Mouse (Mus musculus) testis, adult 2 months (tissue): ENCODE results near the gene Klra7. TPM values are rescaled to one million over a fixed set of nuclear protein-coding genes. Genes with fewer than 3 reads are reported as not detected.
"Not testable (repeated sequence)": the region's sequence is repeated elsewhere in the genome, so short reads cannot be mapped to it uniquely, and the experiment has no call there.

Experiments used
- H3K27ac ChIP-seq: fragments of 200-500 bp; 2 replicates; pipeline ENCODE4 v1.5.1; 2012; ENCODE audit warnings: low read depth, low read length; ENCODE audit not compliant: control insufficient read depth, insufficient read depth
- H3K27me3 ChIP-seq: fragments of 200-500 bp; 2 replicates; pipeline ENCODE4 v1.6.1; 2012; ENCODE audit warnings: mild to moderate bottlenecking, low read length, moderate library complexity; ENCODE audit not compliant: control insufficient read depth, insufficient read depth
- H3K36me3 ChIP-seq: fragments of 200-500 bp; 2 replicates; pipeline ENCODE4 v1.6.1; 2012; ENCODE audit warnings: mild to moderate bottlenecking, low read length; ENCODE audit not compliant: control insufficient read depth, insufficient read depth
- H3K4me1 ChIP-seq: fragments of 200-500 bp; 2 replicates; pipeline ENCODE4 v1.6.1; 2012; ENCODE audit warnings: low read length; ENCODE audit not compliant: control insufficient read depth, insufficient read depth
- H3K4me3 ChIP-seq: fragments of 200-500 bp; 2 replicates; pipeline ENCODE4 v1.5.1; 2012; ENCODE audit warnings: low read depth, mild to moderate bottlenecking, low read length, moderate library complexity, mixed read lengths; ENCODE audit not compliant: control insufficient read depth
- CTCF ChIP-seq: fragments of 200-500 bp; IDR thresholded peaks from 2 replicates; pipeline ENCODE4 v1.5.1; 2012; ENCODE audit warnings: low read depth, mild to moderate bottlenecking, inconsistent platforms, low read length, moderate library complexity; ENCODE audit not compliant: control insufficient read depth, insufficient read depth, insufficient replicate concordance
- POLR2A ChIP-seq: fragments of 200-500 bp; IDR thresholded peaks from 2 replicates; pipeline ENCODE4 v1.6.1; 2012; ENCODE audit warnings: low read depth, mild to moderate bottlenecking, inconsistent platforms, low read length, moderate library complexity; ENCODE audit not compliant: control insufficient read depth
- polyA plus RNA-seq: library from polyadenylated mRNA; depleted of rRNA; stranded (reverse); fragments of >200 nt; gene quantifications from 2 replicates; pipeline ENCODE4 v1.2.3, GENCODE M21; 2012; rRNA removed

The Klra7 gene
- polyA plus RNA-seq, result not detected in 2 replicates

- Histone ChIP-seq H3K27ac (no peak within 1 kb of the TSS), H3K36me3 (no peaks in the 10 kb centered on the region), H3K4me1 (no peaks in the 10 kb centered on the region), H3K27me3 (no peaks in the 10 kb centered on the region), H3K4me3 (no peak within 1 kb of the TSS)
- TF ChIP-seq CTCF (no peak), POLR2A (no peak)
Observed at GRCm38 (mm10) chr6:130233222-130233621, at the start of gene Klra7. Klra7 (minus strand) TSS chr6:130233322.

- not testable (repeated sequence) for H3K27me3 ChIP-seq, H3K4me3 ChIP-seq
Observed at GRCm38 (mm10) chr6:130281828-130282227, 48.7 kb upstream of the Klra7 start, which contains the start of gene Klra10. Klra10 (minus strand) TSS chr6:130281928.

GRCm38 (mm10) chr6:130255326-130255725 is 22.2 kb upstream of the Klra7 start:
- Histone ChIP-seq H3K27me3 (no peaks in the 10 kb centered on the region), H3K4me3 (no peak overlapping the region), H3K36me3 (no peaks in the 10 kb centered on the region), H3K4me1 (no peaks in the 10 kb centered on the region), H3K27ac (no peak overlapping the region)
- TF ChIP-seq CTCF (no peak), POLR2A (no peak)

More at GRCm38 (mm10) chr6:130281828-130282227, 48.7 kb upstream of the Klra7 start, which contains the start of gene Klra10:
- not testable (repeated sequence) for H3K36me3 ChIP-seq, H3K27ac ChIP-seq, H3K4me1 ChIP-seq

DNA sequence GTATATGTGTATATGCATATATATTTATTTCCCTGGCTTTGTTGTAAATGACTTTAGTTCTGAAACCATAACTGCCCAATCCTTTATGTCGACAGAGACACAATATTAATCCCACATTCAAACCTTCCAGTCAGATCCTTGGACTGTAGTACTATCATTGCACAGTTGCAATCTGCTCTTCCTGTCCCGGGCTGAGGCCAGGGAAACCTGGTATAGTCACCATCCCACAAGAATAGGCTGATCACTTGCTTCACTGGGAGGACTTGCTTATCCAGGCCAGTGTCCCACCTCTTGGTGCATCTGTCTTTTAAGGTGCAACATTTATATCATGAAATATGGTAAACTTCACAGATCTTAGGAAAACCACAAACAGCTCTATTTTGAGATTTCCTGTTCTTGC is 4.4 kb upstream of the Klra7 start:
- TF ChIP-seq POLR2A (no peak), CTCF (no peak)
- no peak overlapping the region for H3K27ac ChIP-seq

GRCm38 (mm10) chr6:130236635-130237034 is 3.5 kb upstream of the Klra7 start:
- Histone ChIP-seq H3K36me3 (no peaks in the 10 kb centered on the region), H3K4me1 (no peaks in the 10 kb centered on the region), H3K27ac (no peak overlapping the region), H3K27me3 (no peaks in the 10 kb centered on the region), H3K4me3 (no peak overlapping the region)
- no peak for TF ChIP-seq POLR2A
- no peak for TF ChIP-seq CTCF

More for the DNA sequence above, 4.4 kb upstream of the Klra7 start:
- Histone ChIP-seq H3K4me3 (no peak overlapping the region), H3K27me3 (no peaks in the 10 kb centered on the region), H3K4me1 (no peaks in the 10 kb centered on the region), H3K36me3 (no peaks in the 10 kb centered on the region)

GRCm38 (mm10) chr6:130197453-130197852 is 35.7 kb downstream of the Klra7 start:
- H3K4me3 ChIP-seq, H3K27ac ChIP-seq, H3K4me1 ChIP-seq, H3K27me3 ChIP-seq, H3K36me3 ChIP-seq: not testable (repeated sequence)

GRCm38 (mm10) chr6:130193012-130193411 is 40.1 kb downstream of the Klra7 start, which contains the start of gene Klra9:
Klra9 (minus strand) TSS chr6:130193112.
- not testable (repeated sequence) for H3K4me1 ChIP-seq, H3K27ac ChIP-seq

More at GRCm38 (mm10) chr6:130193012-130193411, 40.1 kb downstream of the Klra7 start, which contains the start of gene Klra9:
- H3K4me3 ChIP-seq, H3K27me3 ChIP-seq, H3K36me3 ChIP-seq: not testable (repeated sequence)

Other genes starting within 250 kb of the Klra7 start
- gene Klra6, start 206.4 kb downstream of the Klra7 start, polyA plus RNA-seq, result not detected in 2 replicates
- not detected in 2 replicates for gene Klra4, start 166.1 kb downstream of the Klra7 start, polyA plus RNA-seq
- gene Klra8, start 103.4 kb downstream of the Klra7 start, polyA plus RNA-seq, result 0.09 TPM in 1 of 2 replicates, not detected in the other
- not detected in 2 replicates for gene Klra9, start 40.2 kb downstream of the Klra7 start, polyA plus RNA-seq
- not detected in 2 replicates for gene Klra10, start 48.6 kb upstream of the Klra7 start, polyA plus RNA-seq
- not detected in 2 replicates for gene Klra3, start 104.3 kb upstream of the Klra7 start, polyA plus RNA-seq
- not detected in 2 replicates for gene Klra1, start 153.6 kb upstream of the Klra7 start, polyA plus RNA-seq